Mouse (Mus musculus): Measurements from ENCODE around the gene Olfr573-ps1. TPM values are rescaled to one million over a fixed set of nuclear protein-coding genes. Genes with fewer than 3 reads are reported as not detected.
A peak's percentile ranks its signal among the peaks of the same experiment; 100 is the strongest.

The Olfr573-ps1 gene
- total and polyA plus RNA-seq, 2 experiments from 2014 or later: not detected

DNA sequence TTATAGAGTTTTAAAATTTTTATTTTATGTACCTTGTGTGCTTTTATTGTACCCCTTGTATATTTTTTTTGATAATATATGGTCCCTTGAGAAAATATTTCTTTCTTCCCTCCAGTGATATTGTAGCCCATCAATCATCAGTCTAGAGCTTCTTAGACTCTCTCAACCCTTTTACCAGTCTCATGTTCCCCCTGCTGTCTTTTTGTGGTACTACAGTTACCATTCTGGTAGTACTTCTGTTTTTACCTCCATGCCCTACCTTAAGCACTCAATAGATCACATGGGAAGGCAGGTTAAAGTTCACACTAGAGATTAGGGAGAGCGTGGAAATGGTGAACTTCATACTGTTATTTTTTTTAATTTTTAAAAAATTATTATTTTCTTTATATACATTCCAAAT is 22.7 kb downstream of the Olfr573-ps1 start:
- TF ChIP-seq CTCF (IDR thresholded peaks at IDR 0.05; ENCODE audit: low read depth) (peak; percentile 84), EP300 (IDR thresholded peaks at IDR 0.05; ENCODE audit: low read depth) (no peak)
- no peak overlapping the region for H3K27ac ChIP-seq (ENCODE audit: low read depth)
- H3K4me1 ChIP-seq (ENCODE audit: control insufficient read depth, insufficient read depth): 0 out of 2 replicates have a peak, but pooled peaks cover 3% of the 10 kb centered on the region
- WGBS: 5% methylated on average over 1 of the region's 1 CpGs
- H3K4me2 ChIP-seq (ENCODE audit: low read depth, low read length): no peak overlapping the region
- no peak overlapping the region for H3K9ac ChIP-seq (replicated peaks; ENCODE audit: low read depth, low read length)
- no peaks in the 10 kb centered on the region for H3K27me3 ChIP-seq (ENCODE audit: control insufficient read depth, insufficient read depth, low read length)
- no peaks in the 10 kb centered on the region for H3K36me3 ChIP-seq (replicated peaks; ENCODE audit: control insufficient read depth, insufficient read depth, low read length)
- DNase-seq (ENCODE audit: low spot score): peak; percentile 46
- H3K4me3 ChIP-seq (ENCODE audit: low read depth, low read length): no peak overlapping the region
- ATAC-seq (ENCODE audit: insufficient read depth, low read depth): no peak
- no peaks in the 10 kb centered on the region for H3K9me3 ChIP-seq (replicated peaks; ENCODE audit: control insufficient read depth, low read length)

DNA sequence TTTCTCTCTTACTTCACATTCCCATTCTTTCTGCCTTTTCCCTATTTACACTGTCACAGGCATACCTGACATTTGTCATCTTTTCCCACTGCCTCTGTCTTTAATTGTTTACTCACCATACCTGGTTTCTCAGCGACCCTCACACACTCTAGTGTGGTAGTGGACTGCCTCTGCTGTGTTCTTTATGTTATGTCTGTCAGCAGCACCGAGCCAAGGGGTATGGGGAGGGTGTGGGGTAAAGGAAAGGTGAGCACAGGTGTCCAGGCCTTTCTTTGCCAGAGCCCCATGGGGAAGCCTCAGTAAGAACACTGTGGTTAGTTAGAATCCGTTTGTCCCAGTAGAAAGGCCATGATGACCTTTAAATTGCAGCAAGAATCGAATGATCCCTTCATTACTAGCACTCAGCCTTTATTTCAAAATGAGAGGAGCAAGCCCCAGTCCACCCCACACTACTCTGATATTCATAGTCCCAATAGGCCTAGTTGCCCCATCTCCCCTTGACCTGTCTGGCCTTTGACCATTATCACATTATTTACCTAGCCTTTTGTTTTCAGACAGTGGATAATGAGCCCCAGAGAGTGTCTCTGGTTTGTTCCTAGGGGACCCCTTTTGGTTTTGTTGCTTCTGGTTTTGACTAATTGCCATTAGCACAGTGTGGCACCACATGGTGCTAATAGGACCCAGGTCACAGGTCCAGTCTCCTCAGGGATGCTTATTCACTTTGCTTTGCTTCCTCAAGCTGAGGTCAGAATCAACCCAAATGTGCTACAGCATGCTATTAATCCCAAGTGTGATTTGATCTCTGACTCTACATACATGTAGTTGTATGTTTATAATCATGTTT is 25.1 kb downstream of the Olfr573-ps1 start, which contains the start of gene Olfr571:
Olfr571 (minus strand) TSS at position 505 of the 844 bp plus-strand sequence.
- no peaks in the 10 kb centered on the region for H3K36me3 ChIP-seq (replicated peaks; ENCODE audit: control insufficient read depth, insufficient read depth, low read length)
- WGBS: 69% methylated on average over 4 of the region's 4 CpGs
- no peaks in the 10 kb centered on the region for H3K9me3 ChIP-seq (replicated peaks; ENCODE audit: control insufficient read depth, low read length)
- 0 out of 2 replicates have a peak, but pooled peaks cover 3% of the 10 kb centered on the region for H3K4me1 ChIP-seq (ENCODE audit: control insufficient read depth, insufficient read depth)
- H3K27me3 ChIP-seq (ENCODE audit: control insufficient read depth, insufficient read depth, low read length): no peaks in the 10 kb centered on the region
- H3K9ac ChIP-seq (replicated peaks; ENCODE audit: low read depth, low read length): no peak within 1 kb of the TSS
- no peak within 1 kb of the TSS for H3K27ac ChIP-seq (ENCODE audit: low read depth)
- ATAC-seq (ENCODE audit: insufficient read depth, low read depth): no peak
- DNase-seq (ENCODE audit: low spot score): no peak
- no peak for TF ChIP-seq EP300 (IDR thresholded peaks at IDR 0.05; ENCODE audit: low read depth)
- TF ChIP-seq CTCF (IDR thresholded peaks at IDR 0.05; ENCODE audit: low read depth): no peak
- no peak within 1 kb of the TSS for H3K4me2 ChIP-seq (ENCODE audit: low read depth, low read length)
- no peak within 1 kb of the TSS for H3K4me3 ChIP-seq (ENCODE audit: low read depth, low read length)

DNA sequence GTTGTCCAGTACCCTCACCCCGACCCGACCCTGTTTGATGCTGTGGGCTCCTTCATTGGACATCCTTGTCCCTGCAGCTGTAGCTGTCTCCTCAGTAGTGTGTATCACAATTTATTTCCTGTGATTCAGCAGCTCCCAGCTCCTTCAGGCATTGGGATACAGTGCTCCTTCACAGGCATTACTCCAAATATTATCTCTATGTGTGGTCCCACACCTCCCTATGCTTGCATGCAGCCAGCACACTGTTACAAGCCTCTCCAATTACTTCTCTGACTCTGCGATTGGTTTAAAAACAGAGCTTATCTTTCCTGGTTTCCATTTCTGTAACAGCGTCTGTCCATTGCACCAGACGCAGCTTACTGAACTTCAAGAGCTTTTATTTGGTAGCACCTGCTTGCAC is 26.0 kb downstream of the Olfr573-ps1 start:
- Histone ChIP-seq H3K9ac (replicated peaks; ENCODE audit: low read depth, low read length) (no peak overlapping the region), H3K27ac (ENCODE audit: low read depth) (no peak overlapping the region), H3K9me3 (replicated peaks; ENCODE audit: control insufficient read depth, low read length) (no peaks in the 10 kb centered on the region), H3K4me3 (ENCODE audit: low read depth, low read length) (no peak overlapping the region), H3K4me1 (ENCODE audit: control insufficient read depth, insufficient read depth) (0 out of 2 replicates have a peak, but pooled peaks cover 3% of the 10 kb centered on the region), H3K4me2 (ENCODE audit: low read depth, low read length) (no peak overlapping the region), H3K36me3 (replicated peaks; ENCODE audit: control insufficient read depth, insufficient read depth, low read length) (no peaks in the 10 kb centered on the region), H3K27me3 (ENCODE audit: control insufficient read depth, insufficient read depth, low read length) (no peaks in the 10 kb centered on the region)
- ATAC-seq (ENCODE audit: insufficient read depth, low read depth): no peak; the same call in 1 of the 2 replicates
- TF ChIP-seq CTCF (IDR thresholded peaks at IDR 0.05; ENCODE audit: low read depth) (no peak), EP300 (IDR thresholded peaks at IDR 0.05; ENCODE audit: low read depth) (no peak)
- peak; percentile 7 for DNase-seq (ENCODE audit: low spot score)
- WGBS: 30% methylated on average over 5 of the region's 5 CpGs

DNA sequence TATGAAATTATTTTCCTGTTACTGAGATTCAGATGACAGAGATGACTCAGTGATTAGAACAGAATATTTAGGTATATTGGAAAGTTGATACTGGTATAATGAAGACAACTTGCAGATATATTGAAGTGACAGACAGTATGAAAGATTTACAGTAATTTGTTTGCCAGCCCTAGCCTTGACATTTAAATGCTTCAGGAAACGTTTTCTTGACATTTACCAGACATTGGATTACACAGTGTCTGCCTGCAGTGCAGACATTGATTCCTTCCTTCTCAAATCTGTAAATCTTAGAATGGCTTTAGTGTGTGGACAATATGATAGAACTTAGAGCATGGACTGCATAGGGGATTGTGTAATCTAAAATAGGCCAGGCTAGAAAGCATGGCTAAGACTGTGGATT is 27.1 kb downstream of the Olfr573-ps1 start:
- WGBS: 29% methylated on average over 1 of the region's 1 CpGs
- H3K36me3 ChIP-seq (replicated peaks; ENCODE audit: control insufficient read depth, insufficient read depth, low read length): no peaks in the 10 kb centered on the region
- no peaks in the 10 kb centered on the region for H3K9me3 ChIP-seq (replicated peaks; ENCODE audit: control insufficient read depth, low read length)
- 0 out of 2 replicates have a peak, but pooled peaks cover 3% of the 10 kb centered on the region for H3K4me1 ChIP-seq (ENCODE audit: control insufficient read depth, insufficient read depth)
- H3K27ac ChIP-seq (ENCODE audit: low read depth): no peak overlapping the region
- DNase-seq (ENCODE audit: low spot score) (no peak), ATAC-seq (ENCODE audit: insufficient read depth, low read depth) (no peak)
- TF ChIP-seq CTCF (IDR thresholded peaks at IDR 0.05; ENCODE audit: low read depth) (no peak), EP300 (IDR thresholded peaks at IDR 0.05; ENCODE audit: low read depth) (no peak)
- no peak overlapping the region for H3K9ac ChIP-seq (replicated peaks; ENCODE audit: low read depth, low read length)
- H3K27me3 ChIP-seq (ENCODE audit: control insufficient read depth, insufficient read depth, low read length): no peaks in the 10 kb centered on the region
- H3K4me3 ChIP-seq (ENCODE audit: low read depth, low read length): no peak overlapping the region
- H3K4me2 ChIP-seq (ENCODE audit: low read depth, low read length): no peak overlapping the region

Other genes starting within 250 kb of the Olfr573-ps1 start
- not detected in 2 replicates for gene Olfr557, start 246.7 kb downstream of the Olfr573-ps1 start, total RNA-seq (2014; rRNA removed; ENCODE audit: low replicate concordance)
- gene Olfr557, start 246.7 kb downstream of the Olfr573-ps1 start, polyA plus RNA-seq (2015; fragmentation: Nextera tagmentation; extraction: Ambion mirVana): not detected in 2 replicates
- 1.2 and 1.5 TPM in 2 replicates for gene Olfr558, start 240.4 kb downstream of the Olfr573-ps1 start, total RNA-seq (2014; rRNA removed; ENCODE audit: low replicate concordance)
- gene Olfr558, start 240.4 kb downstream of the Olfr573-ps1 start, polyA plus RNA-seq (2015; fragmentation: Nextera tagmentation; extraction: Ambion mirVana): 2.2 and 2.3 TPM in 2 replicates
- gene Olfr33, start 223.5 kb downstream of the Olfr573-ps1 start, total RNA-seq (2014; rRNA removed; ENCODE audit: low replicate concordance): not detected in 2 replicates
- not detected in 2 replicates for gene Olfr33, start 223.5 kb downstream of the Olfr573-ps1 start, polyA plus RNA-seq (2015; fragmentation: Nextera tagmentation; extraction: Ambion mirVana)
- not detected in 2 replicates for gene Olfr559, start 215.1 kb downstream of the Olfr573-ps1 start, total RNA-seq (2014; rRNA removed; ENCODE audit: low replicate concordance)
- gene Olfr559, start 215.1 kb downstream of the Olfr573-ps1 start, polyA plus RNA-seq (2015; fragmentation: Nextera tagmentation; extraction: Ambion mirVana): not detected in 2 replicates
- not detected in 2 replicates for gene Olfr560, start 183.2 kb downstream of the Olfr573-ps1 start, total RNA-seq (2014; rRNA removed; ENCODE audit: low replicate concordance)
- not detected in 2 replicates for gene Olfr560, start 183.2 kb downstream of the Olfr573-ps1 start, polyA plus RNA-seq (2015; fragmentation: Nextera tagmentation; extraction: Ambion mirVana)
- 1.0 and 4.1 TPM in 2 replicates for gene Olfr78, start 183.1 kb downstream of the Olfr573-ps1 start, total RNA-seq (2014; rRNA removed; ENCODE audit: low replicate concordance)
- gene Olfr78, start 183.1 kb downstream of the Olfr573-ps1 start, polyA plus RNA-seq (2015; fragmentation: Nextera tagmentation; extraction: Ambion mirVana): 0.34 and 0.60 TPM in 2 replicates
- gene Olfr561, start 171.4 kb downstream of the Olfr573-ps1 start, total RNA-seq (2014; rRNA removed; ENCODE audit: low replicate concordance): not detected in 2 replicates
- gene Olfr561, start 171.4 kb downstream of the Olfr573-ps1 start, polyA plus RNA-seq (2015; fragmentation: Nextera tagmentation; extraction: Ambion mirVana): not detected in 2 replicates
- not detected in 2 replicates for gene Olfr564, start 139.1 kb downstream of the Olfr573-ps1 start, total RNA-seq (2014; rRNA removed; ENCODE audit: low replicate concordance)
- gene Olfr564, start 139.1 kb downstream of the Olfr573-ps1 start, polyA plus RNA-seq (2015; fragmentation: Nextera tagmentation; extraction: Ambion mirVana): not detected in 2 replicates
- gene Olfr566, start 83.8 kb downstream of the Olfr573-ps1 start, total RNA-seq (2014; rRNA removed; ENCODE audit: low replicate concordance): not detected in 2 replicates
- not detected in 2 replicates for gene Olfr566, start 83.8 kb downstream of the Olfr573-ps1 start, polyA plus RNA-seq (2015; fragmentation: Nextera tagmentation; extraction: Ambion mirVana)
- gene Olfr568, start 65.5 kb downstream of the Olfr573-ps1 start, total RNA-seq (2014; rRNA removed; ENCODE audit: low replicate concordance): not detected in 2 replicates
- gene Olfr568, start 65.5 kb downstream of the Olfr573-ps1 start, polyA plus RNA-seq (2015; fragmentation: Nextera tagmentation; extraction: Ambion mirVana): not detected in 2 replicates
- gene Olfr569, start 51.7 kb downstream of the Olfr573-ps1 start, total RNA-seq (2014; rRNA removed; ENCODE audit: low replicate concordance): not detected in 2 replicates
- gene Olfr569, start 51.7 kb downstream of the Olfr573-ps1 start, polyA plus RNA-seq (2015; fragmentation: Nextera tagmentation; extraction: Ambion mirVana): not detected in 2 replicates
- not detected in 2 replicates for gene Olfr570, start 48.0 kb downstream of the Olfr573-ps1 start, total RNA-seq (2014; rRNA removed; ENCODE audit: low replicate concordance)
- not detected in 2 replicates for gene Olfr570, start 48.0 kb downstream of the Olfr573-ps1 start, polyA plus RNA-seq (2015; fragmentation: Nextera tagmentation; extraction: Ambion mirVana)
- gene Olfr571, start 25.0 kb downstream of the Olfr573-ps1 start, total RNA-seq (2014; rRNA removed; ENCODE audit: low replicate concordance): not detected in 2 replicates
- gene Olfr571, start 25.0 kb downstream of the Olfr573-ps1 start, polyA plus RNA-seq (2015; fragmentation: Nextera tagmentation; extraction: Ambion mirVana): not detected in 2 replicates
- gene Olfr572, start 18.2 kb downstream of the Olfr573-ps1 start, total RNA-seq (2014; rRNA removed; ENCODE audit: low replicate concordance): not detected in 2 replicates
- not detected in 2 replicates for gene Olfr572, start 18.2 kb downstream of the Olfr573-ps1 start, polyA plus RNA-seq (2015; fragmentation: Nextera tagmentation; extraction: Ambion mirVana)
- gene Olfr574, start 5.9 kb upstream of the Olfr573-ps1 start, total RNA-seq (2014; rRNA removed; ENCODE audit: low replicate concordance): not detected in 2 replicates
- not detected in 2 replicates for gene Olfr574, start 5.9 kb upstream of the Olfr573-ps1 start, polyA plus RNA-seq (2015; fragmentation: Nextera tagmentation; extraction: Ambion mirVana)
- not detected in 2 replicates for gene Olfr575, start 16.2 kb upstream of the Olfr573-ps1 start, total RNA-seq (2014; rRNA removed; ENCODE audit: low replicate concordance)
- not detected in 2 replicates for gene Olfr575, start 16.2 kb upstream of the Olfr573-ps1 start, polyA plus RNA-seq (2015; fragmentation: Nextera tagmentation; extraction: Ambion mirVana)
- gene Olfr576, start 20.1 kb upstream of the Olfr573-ps1 start, total RNA-seq (2014; rRNA removed; ENCODE audit: low replicate concordance): not detected in 2 replicates
- not detected in 2 replicates for gene Olfr576, start 20.1 kb upstream of the Olfr573-ps1 start, polyA plus RNA-seq (2015; fragmentation: Nextera tagmentation; extraction: Ambion mirVana)
- not detected in 2 replicates for gene Olfr577, start 33.4 kb upstream of the Olfr573-ps1 start, total RNA-seq (2014; rRNA removed; ENCODE audit: low replicate concordance)
- gene Olfr577, start 33.4 kb upstream of the Olfr573-ps1 start, polyA plus RNA-seq (2015; fragmentation: Nextera tagmentation; extraction: Ambion mirVana): not detected in 2 replicates
- not detected in 2 replicates for gene Olfr578, start 46.7 kb upstream of the Olfr573-ps1 start, total RNA-seq (2014; rRNA removed; ENCODE audit: low replicate concordance)
- not detected in 2 replicates for gene Olfr578, start 46.7 kb upstream of the Olfr573-ps1 start, polyA plus RNA-seq (2015; fragmentation: Nextera tagmentation; extraction: Ambion mirVana)
- gene Olfr582, start 95.4 kb upstream of the Olfr573-ps1 start, total RNA-seq (2014; rRNA removed; ENCODE audit: low replicate concordance): not detected in 2 replicates
- not detected in 2 replicates for gene Olfr582, start 95.4 kb upstream of the Olfr573-ps1 start, polyA plus RNA-seq (2015; fragmentation: Nextera tagmentation; extraction: Ambion mirVana)
- gene Olfr583, start 108.7 kb upstream of the Olfr573-ps1 start, total RNA-seq (2014; rRNA removed; ENCODE audit: low replicate concordance): not detected in 2 replicates
- not detected in 2 replicates for gene Olfr583, start 108.7 kb upstream of the Olfr573-ps1 start, polyA plus RNA-seq (2015; fragmentation: Nextera tagmentation; extraction: Ambion mirVana)
- gene Olfr584, start 139.3 kb upstream of the Olfr573-ps1 start, total RNA-seq (2014; rRNA removed; ENCODE audit: low replicate concordance): not detected in 2 replicates
- not detected in 2 replicates for gene Olfr584, start 139.3 kb upstream of the Olfr573-ps1 start, polyA plus RNA-seq (2015; fragmentation: Nextera tagmentation; extraction: Ambion mirVana)
- gene Olfr585, start 155.1 kb upstream of the Olfr573-ps1 start, total RNA-seq (2014; rRNA removed; ENCODE audit: low replicate concordance): not detected in 2 replicates
- gene Olfr585, start 155.1 kb upstream of the Olfr573-ps1 start, polyA plus RNA-seq (2015; fragmentation: Nextera tagmentation; extraction: Ambion mirVana): not detected in 2 replicates
- gene Olfr586, start 183.1 kb upstream of the Olfr573-ps1 start, total RNA-seq (2014; rRNA removed; ENCODE audit: low replicate concordance): not detected in 2 replicates
- not detected in 2 replicates for gene Olfr586, start 183.1 kb upstream of the Olfr573-ps1 start, polyA plus RNA-seq (2015; fragmentation: Nextera tagmentation; extraction: Ambion mirVana)
- not detected in 2 replicates for gene Olfr588-ps1, start 198.3 kb upstream of the Olfr573-ps1 start, total RNA-seq (2014; rRNA removed; ENCODE audit: low replicate concordance)
- gene Olfr588-ps1, start 198.3 kb upstream of the Olfr573-ps1 start, polyA plus RNA-seq (2015; fragmentation: Nextera tagmentation; extraction: Ambion mirVana): not detected in 2 replicates
- not detected in 2 replicates for gene Olfr589, start 213.8 kb upstream of the Olfr573-ps1 start, total RNA-seq (2014; rRNA removed; ENCODE audit: low replicate concordance)
- not detected in 2 replicates for gene Olfr589, start 213.8 kb upstream of the Olfr573-ps1 start, polyA plus RNA-seq (2015; fragmentation: Nextera tagmentation; extraction: Ambion mirVana)
- gene Olfr591, start 235.8 kb upstream of the Olfr573-ps1 start, total RNA-seq (2014; rRNA removed; ENCODE audit: low replicate concordance): not detected in 2 replicates
- gene Olfr591, start 235.8 kb upstream of the Olfr573-ps1 start, polyA plus RNA-seq (2015; fragmentation: Nextera tagmentation; extraction: Ambion mirVana): not detected in 2 replicates
- gene Olfr592, start 242.2 kb upstream of the Olfr573-ps1 start, total RNA-seq (2014; rRNA removed; ENCODE audit: low replicate concordance): not detected in 2 replicates
- not detected in 2 replicates for gene Olfr592, start 242.2 kb upstream of the Olfr573-ps1 start, polyA plus RNA-seq (2015; fragmentation: Nextera tagmentation; extraction: Ambion mirVana)

Measured in heart, postnatal 0 days (tissue).